Mouse (Mus musculus) heart, embryonic 12.5 days (tissue): ENCODE data around the gene Srl. TPM values are rescaled to one million over a fixed set of nuclear protein-coding genes. Genes with fewer than 3 reads are reported as not detected.

Source experiments
- ATAC-seq: fragments of 200-750 bp; cut with Nextera tagmentation; 2 replicates; pipeline ENCODE4 v1.8.0; 2017; ENCODE audit warnings: moderate TSS enrichment, moderate library complexity; ENCODE audit not compliant: insufficient number of reproducible peaks, low FRiP score
- H3K27ac ChIP-seq: fragments of 300-500 bp; sonication (generic); 2 replicates; pipeline ENCODE4 v1.5.1; 2016; ENCODE audit warnings: mild to moderate bottlenecking, moderate library complexity; ENCODE audit not compliant: poor library complexity, severe bottlenecking
- H3K27me3 ChIP-seq: fragments of 300-500 bp; sonication (generic); replicated peaks from 2 replicates; pipeline ENCODE4 v1.6.1; 2016; ENCODE audit warnings: mild to moderate bottlenecking, moderate library complexity
- H3K36me3 ChIP-seq: fragments of 300-500 bp; sonication (generic); 2 replicates; pipeline ENCODE4 v1.6.1; 2016; ENCODE audit warnings: mild to moderate bottlenecking, moderate library complexity
- H3K4me1 ChIP-seq: fragments of 300-500 bp; sonication (generic); replicated peaks from 2 replicates; pipeline ENCODE4 v1.6.1; 2016; ENCODE audit warnings: mild to moderate bottlenecking
- H3K4me2 ChIP-seq: fragments of 300-500 bp; sonication (generic); 2 replicates; pipeline ENCODE4 v1.6.1; 2016; ENCODE audit warnings: mild to moderate bottlenecking, moderate library complexity
- H3K4me3 ChIP-seq: fragments of 300-500 bp; sonication (generic); 2 replicates; pipeline ENCODE4 v1.5.1; 2016; ENCODE audit warnings: mild to moderate bottlenecking
- H3K9ac ChIP-seq: fragments of 300-500 bp; sonication (generic); 2 replicates; pipeline ENCODE4 v1.6.1; 2016; ENCODE audit warnings: mild to moderate bottlenecking, moderate library complexity
- H3K9me3 ChIP-seq: fragments of 300-500 bp; sonication (generic); replicated peaks from 2 replicates; pipeline ENCODE4 v1.6.1; 2016; ENCODE audit warnings: mild to moderate bottlenecking, moderate library complexity
- WGBS: fragments of 180-500 bp; shearing (Covaris S2); methylation state at CpG from one replicate; pipeline ENCODE4 v1.1.7; 2016; 5-methylcytosine and 5-hydroxymethylcytosine counted together
- polyA plus RNA-seq: library from polyadenylated mRNA; unstranded; fragments of >200 nt; fragmentation: Nextera tagmentation; extraction: Ambion mirVana; gene quantifications from 2 replicates; pipeline ENCODE4 v1.2.1, GENCODE M21; 2016

Srl gene
- polyA plus RNA-seq, 1 experiment from 2014 or later = 230 TPM

- Histone ChIP-seq H3K4me3 (no peak overlapping the region), H3K27me3 (no peaks in the 10 kb centered on the region)
- ATAC-seq = no peak
Observed at GRCm38 (mm10) chr16:4576038-4576437, 34.4 kb upstream of the Srl start.

DNA sequence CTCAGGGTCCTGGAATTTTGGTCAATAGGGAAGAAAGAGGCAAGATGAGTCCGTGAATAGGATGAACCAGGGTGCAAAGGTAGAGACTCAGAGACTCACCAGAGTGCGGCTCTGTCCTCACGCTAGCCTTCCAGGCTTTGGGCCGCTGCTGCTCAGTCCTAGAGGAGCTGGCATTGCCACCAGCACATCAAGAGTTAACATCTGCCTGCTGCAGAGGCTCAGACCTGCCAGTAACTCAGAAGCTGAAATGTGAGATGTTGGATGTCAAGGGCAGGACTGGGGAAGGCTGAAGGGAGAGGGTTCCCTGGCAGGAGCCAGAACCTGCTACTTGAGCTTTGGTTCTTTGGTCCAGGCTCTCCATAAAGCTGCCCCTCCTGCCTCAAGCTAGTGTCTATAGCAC is 29.1 kb upstream of the Srl start:
- Histone ChIP-seq H3K4me2 (no peak overlapping the region), H3K36me3 (no peaks in the 10 kb centered on the region), H3K27ac (no peak overlapping the region), H3K4me3 (no peak overlapping the region), H3K9me3 (no peaks in the 10 kb centered on the region), H3K9ac (no peak overlapping the region), H3K27me3 (no peaks in the 10 kb centered on the region), H3K4me1 (peaks cover 10% of the 10 kb centered on the region)
- WGBS = 47% methylated on average over 4 of the region's 4 CpGs
- ATAC-seq = no peak

More at GRCm38 (mm10) chr16:4576038-4576437, 34.4 kb upstream of the Srl start:
- no peaks in the 10 kb centered on the region for H3K36me3 ChIP-seq
- H3K27ac ChIP-seq = no peak overlapping the region
- H3K9ac ChIP-seq = no peak overlapping the region
- peaks cover 14% of the 10 kb centered on the region for H3K4me1 ChIP-seq
- H3K4me2 ChIP-seq = no peak overlapping the region
- no peaks in the 10 kb centered on the region for H3K9me3 ChIP-seq
- WGBS = 56% methylated on average over 2 of the region's 2 CpGs

DNA sequence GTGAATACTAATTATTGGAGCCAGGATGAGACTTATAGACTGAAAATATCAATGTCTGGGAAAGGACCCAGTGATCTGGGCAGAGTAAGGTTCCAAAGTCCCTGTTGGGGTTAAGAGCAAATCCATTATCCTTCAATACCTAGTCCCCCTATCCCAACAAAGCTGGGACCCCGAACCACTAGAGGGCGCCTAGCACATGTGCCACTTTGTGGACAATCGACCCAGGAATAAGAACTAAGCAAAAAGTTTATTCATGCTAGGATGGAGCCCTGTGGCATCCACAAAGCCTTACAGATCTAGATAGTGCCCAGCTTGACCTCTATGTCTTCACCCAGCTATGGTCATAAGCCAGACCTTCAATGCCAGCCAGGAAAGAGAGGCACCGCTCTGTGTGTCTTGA is 26.3 kb upstream of the Srl start:
- no peak overlapping the region for H3K9ac ChIP-seq
- 0 out of 2 replicates have a peak, but pooled peaks have one; percentile 37 for ATAC-seq
- no peaks in the 10 kb centered on the region for H3K9me3 ChIP-seq
- 18% methylated on average over 4 of the region's 4 CpGs for WGBS
- H3K4me2 ChIP-seq = no peak overlapping the region
- peaks cover 10% of the 10 kb centered on the region for H3K4me1 ChIP-seq
- no peak overlapping the region for H3K4me3 ChIP-seq
- no peak overlapping the region for H3K27ac ChIP-seq
- no peaks in the 10 kb centered on the region for H3K27me3 ChIP-seq
- H3K36me3 ChIP-seq = no peaks in the 10 kb centered on the region

- H3K36me3 ChIP-seq = peaks cover 5% of the 10 kb centered on the region; the same call in 1 of the 2 replicates
- peak; percentile 51 for ATAC-seq
- H3K4me3 ChIP-seq = peak overlapping the region; percentile 86
- H3K4me2 ChIP-seq = peak overlapping the region; percentile 96
- no peaks in the 10 kb centered on the region for H3K9me3 ChIP-seq
- H3K27me3 ChIP-seq = no peaks in the 10 kb centered on the region
- H3K4me1 ChIP-seq = peaks cover 19% of the 10 kb centered on the region
- peak overlapping the region; percentile 91 for H3K9ac ChIP-seq
- WGBS = 1% methylated on average over 43 of the region's 43 CpGs
- peak overlapping the region; percentile 91 for H3K27ac ChIP-seq
Observed at GRCm38 (mm10) chr16:4560145-4560952, 18.7 kb upstream of the Srl start.

DNA sequence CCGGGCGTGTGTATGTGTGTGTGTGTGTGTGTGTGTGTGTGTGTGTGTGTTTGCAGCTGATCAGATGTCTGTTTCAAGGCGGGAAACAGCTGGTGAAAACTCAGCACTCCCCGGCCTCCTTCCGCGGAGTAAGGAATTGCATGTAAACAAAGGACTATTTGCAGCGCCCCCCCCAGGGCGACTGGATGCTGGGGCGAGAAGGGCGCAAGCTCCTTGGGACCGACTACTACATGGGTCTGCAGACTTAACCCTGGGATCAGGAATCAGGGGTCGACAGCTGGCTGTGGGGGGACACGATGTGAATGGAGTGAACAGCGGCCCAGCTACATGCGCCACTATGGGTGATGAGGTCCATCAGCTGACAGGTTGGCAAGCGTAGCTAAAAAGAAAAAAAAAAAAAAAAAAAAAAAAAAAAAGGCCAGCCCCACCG is 18.1 kb upstream of the Srl start, which contains the start of gene Tfap4:
Gene Tfap4 (minus strand): TSS at position 140 of the 430 bp plus-strand sequence.
- WGBS = under 1% methylated on average over 17 of the region's 17 CpGs
- Histone ChIP-seq H3K9ac (peak within 1 kb of the TSS; percentile 91), H3K27me3 (no peaks in the 10 kb centered on the region), H3K9me3 (no peaks in the 10 kb centered on the region), H3K4me1 (peaks cover 19% of the 10 kb centered on the region), H3K36me3 (peaks cover 5% of the 10 kb centered on the region; the same call in 1 of the 2 replicates), H3K4me3 (peak within 1 kb of the TSS; percentile 86), H3K4me2 (peak within 1 kb of the TSS; percentile 96), H3K27ac (peak within 1 kb of the TSS; percentile 91)
- peak; percentile 45 for ATAC-seq

DNA sequence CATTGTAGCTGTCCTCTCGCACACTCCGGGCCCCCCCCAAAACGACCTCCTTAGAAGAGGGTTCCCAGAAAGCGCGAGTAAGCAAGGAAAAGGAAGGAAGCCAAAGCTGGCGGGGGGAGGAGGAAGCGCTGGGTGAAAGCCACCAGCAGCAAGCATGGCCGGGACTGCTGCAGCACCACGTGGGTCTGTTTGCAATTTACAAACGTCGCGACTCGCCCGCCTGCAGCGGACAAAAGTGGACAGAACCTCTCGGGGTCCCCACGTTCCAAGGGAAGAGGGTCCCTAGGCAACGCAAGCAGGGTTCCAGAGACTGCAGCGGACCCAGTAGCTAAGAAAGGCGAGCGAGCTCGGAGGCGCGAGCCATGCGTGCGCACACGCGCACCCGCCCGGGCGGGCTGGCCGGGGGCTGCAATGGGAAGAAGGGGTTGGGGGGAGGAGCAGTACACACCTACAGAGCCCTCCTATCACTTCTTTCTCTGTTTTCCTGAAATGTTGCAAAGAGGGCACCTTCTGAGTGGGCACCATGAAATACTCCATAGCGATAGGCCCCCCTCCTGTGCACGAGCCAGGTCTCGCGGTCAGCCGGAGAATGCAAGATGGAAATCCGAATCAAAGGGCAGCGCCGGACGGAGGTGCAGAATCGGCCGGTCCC is 17.5 kb upstream of the Srl start:
- peaks cover 5% of the 10 kb centered on the region; the same call in 1 of the 2 replicates for H3K36me3 ChIP-seq
- peak overlapping the region; percentile 96 for H3K4me2 ChIP-seq
- peak overlapping the region; percentile 86 for H3K4me3 ChIP-seq
- ATAC-seq = peak; percentile 44
- no peaks in the 10 kb centered on the region for H3K9me3 ChIP-seq
- H3K27me3 ChIP-seq = no peaks in the 10 kb centered on the region
- H3K27ac ChIP-seq = peak overlapping the region; percentile 91
- peaks cover 19% of the 10 kb centered on the region for H3K4me1 ChIP-seq
- under 1% methylated on average over 43 of the region's 43 CpGs for WGBS
- H3K9ac ChIP-seq = peak overlapping the region; percentile 91

DNA sequence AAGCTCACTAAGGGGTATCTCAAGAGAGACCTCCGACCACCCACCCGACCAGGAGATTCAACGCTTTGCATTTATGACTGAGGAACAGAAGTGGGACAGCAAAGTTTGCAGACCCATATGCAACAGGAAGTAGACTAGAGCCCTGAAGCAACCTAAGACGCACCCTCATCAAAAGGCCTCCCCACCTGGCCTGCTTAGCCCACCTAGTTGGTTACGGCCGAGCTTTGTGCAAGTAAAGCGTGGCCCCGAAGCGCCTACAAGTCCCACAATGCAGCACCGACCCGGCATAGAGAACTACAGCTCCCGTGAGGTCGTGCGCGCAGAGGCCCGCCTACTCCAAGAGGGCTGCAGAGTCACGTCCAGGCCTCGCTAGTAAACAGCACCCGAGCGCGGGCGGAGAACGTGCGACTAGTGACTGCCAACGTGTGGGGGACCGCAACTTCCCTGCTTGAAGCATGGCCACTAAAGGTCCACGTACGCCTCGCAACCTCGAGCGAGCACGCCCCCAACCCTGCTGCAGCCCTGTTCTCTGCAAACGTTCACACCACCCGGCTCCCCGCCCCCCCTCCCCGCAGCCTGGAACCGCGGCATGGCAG is 16.9 kb upstream of the Srl start:
- Histone ChIP-seq H3K4me3 (peak overlapping the region; percentile 86), H3K27me3 (no peaks in the 10 kb centered on the region), H3K9me3 (no peaks in the 10 kb centered on the region), H3K9ac (peak overlapping the region; percentile 91), H3K4me2 (peak overlapping the region; percentile 96), H3K36me3 (peaks cover 5% of the 10 kb centered on the region; the same call in 1 of the 2 replicates), H3K4me1 (peaks cover 23% of the 10 kb centered on the region), H3K27ac (peak overlapping the region; percentile 91)
- ATAC-seq = peak; percentile 93
- WGBS = under 1% methylated on average over 38 of the region's 38 CpGs

- Histone ChIP-seq H3K27ac (peak overlapping the region; percentile 91), H3K9me3 (no peaks in the 10 kb centered on the region), H3K4me1 (peaks cover 28% of the 10 kb centered on the region), H3K36me3 (peaks cover 5% of the 10 kb centered on the region; the same call in 1 of the 2 replicates), H3K9ac (peak overlapping the region; percentile 91), H3K27me3 (no peaks in the 10 kb centered on the region), H3K4me2 (peak overlapping the region; percentile 96), H3K4me3 (peak overlapping the region; percentile 86)
- WGBS = under 1% methylated on average over 19 of the region's 19 CpGs
- peak; percentile 73 for ATAC-seq
Observed at GRCm38 (mm10) chr16:4557949-4558348, 16.3 kb upstream of the Srl start.

- peak overlapping the region; percentile 31; the same call in 1 of the 2 replicates for H3K27ac ChIP-seq
- peaks cover 37% of the 10 kb centered on the region for H3K4me1 ChIP-seq
- H3K4me3 ChIP-seq = no peak overlapping the region
- peaks cover 5% of the 10 kb centered on the region; the same call in 1 of the 2 replicates for H3K36me3 ChIP-seq
- WGBS = 96% methylated on average over 1 of the region's 1 CpGs
- no peak for ATAC-seq
- peak overlapping the region; percentile 5; the same call in 1 of the 2 replicates for H3K9ac ChIP-seq
- H3K27me3 ChIP-seq = no peaks in the 10 kb centered on the region
- peak overlapping the region; percentile 96 for H3K4me2 ChIP-seq
- no peaks in the 10 kb centered on the region for H3K9me3 ChIP-seq
Observed at GRCm38 (mm10) chr16:4557085-4557484, 15.5 kb upstream of the Srl start.

- H3K9me3 ChIP-seq = no peaks in the 10 kb centered on the region
- no peak overlapping the region for H3K4me3 ChIP-seq
- H3K9ac ChIP-seq = no peak overlapping the region
- 84% methylated on average over 1 of the region's 1 CpGs for WGBS
- H3K4me1 ChIP-seq = peaks cover 43% of the 10 kb centered on the region
- ATAC-seq = no peak
- H3K36me3 ChIP-seq = peaks cover 15% of the 10 kb centered on the region
- no peak overlapping the region for H3K4me2 ChIP-seq
- no peaks in the 10 kb centered on the region for H3K27me3 ChIP-seq
- H3K27ac ChIP-seq = no peak overlapping the region
Observed at GRCm38 (mm10) chr16:4555555-4555954, 13.9 kb upstream of the Srl start.
